Mouse (Mus musculus): ENCODE measurements around the gene Gas1. TPM values are rescaled to one million over a fixed set of nuclear protein-coding genes. Genes with fewer than 3 reads are reported as not detected.

The Gas1 gene
- polyA plus RNA-seq, 1 experiment from 2014 or later, result 3.1 TPM

GRCm38 (mm10) chr13:60124456-60124855 is 52.7 kb downstream of the Gas1 start:
- Histone ChIP-seq H3K9ac (replicated peaks) (no peak overlapping the region), H3K4me2 (ENCODE audit: low read depth, low read length) (no peak overlapping the region), H3K4me1 (ENCODE audit: insufficient read depth) (no peaks in the 10 kb centered on the region), H3K9me3 (ENCODE audit: low read length) (no peaks in the 10 kb centered on the region), H3K4me3 (ENCODE audit: low read depth, low read length) (no peak overlapping the region), H3K27me3 (ENCODE audit: insufficient read depth, low read length) (no peaks in the 10 kb centered on the region), H3K27ac (ENCODE audit: low read depth) (no peak overlapping the region), H3K36me3 (replicated peaks; ENCODE audit: insufficient read depth, low read length) (no peaks in the 10 kb centered on the region)
- no peak for ATAC-seq
- WGBS (ENCODE audit: insufficient replicate concordance), result 70% methylated on average over 7 of the region's 7 CpGs
- no peak for DNase-seq
- TF ChIP-seq EP300 (IDR thresholded peaks at IDR 0.05; ENCODE audit: low read depth) (no peak), CTCF (IDR thresholded peaks at IDR 0.05; ENCODE audit: low read depth) (no peak)
